Mouse (Mus musculus): ENCODE data around the gene Rasd1. TPM values are rescaled to one million over a fixed set of nuclear protein-coding genes. Genes with fewer than 3 reads are reported as not detected.
"Not testable (repeated sequence)": the region's sequence is repeated elsewhere in the genome, so short reads cannot be mapped to it uniquely, and the experiment has no call there.

The Rasd1 gene
- polyA plus RNA-seq, 1 experiment from 2014 or later, result 1.2 TPM

DNA sequence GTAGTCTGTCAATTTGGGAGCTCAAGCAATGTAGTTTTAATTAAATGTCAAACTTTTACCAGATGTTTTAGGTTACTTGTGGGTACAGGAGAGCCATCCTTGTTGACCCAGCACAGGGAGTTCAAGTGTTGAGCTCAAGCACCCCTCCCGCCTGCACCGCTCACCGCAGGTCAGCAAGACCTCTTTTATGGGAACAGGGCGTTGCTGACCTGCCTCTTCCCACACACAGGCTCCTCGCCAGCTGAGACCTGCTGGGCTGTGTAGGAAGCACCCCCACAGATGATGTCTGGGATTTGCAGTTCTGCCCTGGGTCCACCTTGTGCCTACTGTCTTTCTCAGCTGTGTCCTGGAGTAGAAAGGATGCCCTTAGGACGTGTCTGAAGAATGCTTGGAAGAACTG lies 8.0 kb downstream of the Rasd1 start:
- WGBS (ENCODE audit: insufficient replicate concordance), result 76% methylated on average over 6 of the region's 6 CpGs
- ATAC-seq, result no peak
- H3K27me3 ChIP-seq (replicated peaks), result no peaks in the 10 kb centered on the region

DNA sequence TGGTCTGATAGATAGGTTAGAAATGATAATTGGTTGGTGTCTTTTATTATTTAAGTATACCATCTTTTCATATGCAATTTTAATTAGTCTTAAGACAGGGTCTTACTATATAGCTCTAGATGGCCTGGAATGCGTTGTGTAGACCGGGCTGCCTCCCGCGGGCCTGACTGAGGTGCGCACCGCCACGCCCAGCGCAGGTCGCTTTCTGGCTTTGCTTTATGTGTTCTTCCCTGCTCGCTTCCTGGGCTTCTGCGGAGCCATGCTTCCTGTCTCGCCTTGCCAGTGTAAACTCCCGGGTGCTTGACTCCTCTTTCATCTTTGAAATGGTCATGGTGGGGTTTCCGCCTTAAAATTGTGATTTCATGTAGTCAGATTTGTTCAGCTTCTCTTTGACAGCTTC lies 11.9 kb downstream of the Rasd1 start:
- peaks cover 25% of the 10 kb centered on the region for H3K36me3 ChIP-seq
- no peak overlapping the region for H3K9ac ChIP-seq
- H3K9me3 ChIP-seq (replicated peaks), result no peaks in the 10 kb centered on the region
- no peak overlapping the region for H3K27ac ChIP-seq
- no peak overlapping the region for H3K4me2 ChIP-seq
- 87% methylated on average over 14 of the region's 14 CpGs for WGBS (ENCODE audit: insufficient replicate concordance)
- ATAC-seq, result no peak
- H3K4me3 ChIP-seq, result no peak overlapping the region
- H3K27me3 ChIP-seq (replicated peaks), result no peaks in the 10 kb centered on the region
- H3K4me1 ChIP-seq, result peaks cover 30% of the 10 kb centered on the region

More for the DNA sequence above, 8.0 kb downstream of the Rasd1 start:
- no peak overlapping the region for H3K4me3 ChIP-seq
- H3K9ac ChIP-seq, result no peak overlapping the region
- no peak overlapping the region for H3K4me2 ChIP-seq
- peaks cover 50% of the 10 kb centered on the region for H3K36me3 ChIP-seq
- no peak overlapping the region for H3K27ac ChIP-seq
- H3K9me3 ChIP-seq (replicated peaks), result no peaks in the 10 kb centered on the region
- peaks cover 24% of the 10 kb centered on the region for H3K4me1 ChIP-seq

DNA sequence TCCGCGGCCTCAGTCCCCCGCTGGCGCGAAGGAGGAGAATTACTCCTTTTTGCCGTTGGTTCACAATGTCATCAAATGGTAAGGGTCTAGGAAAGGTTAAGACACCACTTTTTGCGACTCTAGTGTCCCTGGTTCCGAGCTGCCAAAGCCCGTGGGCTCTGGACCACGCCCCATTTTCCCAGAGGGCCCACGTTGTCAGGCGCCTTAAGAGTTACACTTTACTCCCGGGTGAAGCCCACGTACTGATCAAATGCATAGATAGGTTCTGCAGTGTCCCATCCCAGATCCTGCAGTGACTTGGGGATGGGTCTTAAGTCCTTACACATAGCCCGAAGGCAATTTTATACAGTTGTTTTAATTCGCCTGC lies 16.4 kb downstream of the Rasd1 start:
- Histone ChIP-seq H3K4me1 (peaks cover 40% of the 10 kb centered on the region), H3K4me3 (peak overlapping the region; percentile 99), H3K9me3 (replicated peaks) (no peaks in the 10 kb centered on the region), H3K4me2 (peak overlapping the region; percentile 85), H3K27ac (peak overlapping the region; percentile 84), H3K9ac (peak overlapping the region; percentile 97), H3K36me3 (peaks cover 3% of the 10 kb centered on the region; the same call in 1 of the 2 replicates), H3K27me3 (replicated peaks) (no peaks in the 10 kb centered on the region)
- 1% methylated on average over 16 of the region's 16 CpGs for WGBS (ENCODE audit: insufficient replicate concordance)
- ATAC-seq, result peak; percentile 73

DNA sequence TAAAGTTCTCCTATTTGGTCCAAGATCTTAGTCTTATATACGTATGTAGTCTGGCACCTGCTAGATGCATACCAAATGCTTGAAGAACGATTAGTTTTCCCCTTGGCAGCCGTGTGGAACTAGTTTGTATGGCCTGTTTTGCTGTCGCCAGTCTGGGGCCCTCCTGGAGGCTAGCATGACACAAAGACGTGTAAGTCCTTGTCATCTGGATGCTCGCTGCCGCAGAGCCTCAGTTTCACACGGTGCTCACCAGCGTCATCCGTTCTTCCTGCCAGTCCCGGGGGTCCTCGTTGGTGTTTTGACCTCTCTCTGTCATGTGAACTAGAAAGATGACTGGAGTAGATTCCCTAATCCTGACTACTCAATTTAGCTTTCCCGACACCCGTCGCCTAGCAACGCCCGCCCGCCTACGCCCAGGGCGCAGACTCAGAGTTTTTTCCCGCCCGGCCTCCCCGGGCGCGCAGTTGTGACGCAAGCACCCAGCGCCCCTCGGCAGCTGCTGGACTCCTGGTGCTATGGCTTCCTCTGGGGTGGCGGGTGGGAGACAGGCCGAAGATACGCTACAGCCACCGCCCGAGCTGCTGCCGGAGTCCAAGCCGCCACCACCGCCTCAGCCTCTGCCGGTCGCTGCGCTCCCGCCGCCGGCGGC lies 16.9 kb downstream of the Rasd1 start, which contains the start of gene Med9:
Med9 (plus strand) TSS at position 455 of the 649 bp plus-strand sequence.
- 3% methylated on average over 43 of the region's 43 CpGs for WGBS (ENCODE audit: insufficient replicate concordance)
- Histone ChIP-seq H3K27me3 (replicated peaks) (no peaks in the 10 kb centered on the region), H3K4me3 (peak within 1 kb of the TSS; percentile 99), H3K27ac (peak within 1 kb of the TSS; percentile 84), H3K4me2 (peak within 1 kb of the TSS; percentile 85), H3K9me3 (replicated peaks) (no peaks in the 10 kb centered on the region), H3K4me1 (peaks cover 37% of the 10 kb centered on the region), H3K9ac (peak within 1 kb of the TSS; percentile 97), H3K36me3 (peaks cover 3% of the 10 kb centered on the region; the same call in 1 of the 2 replicates)
- peak; percentile 92 for ATAC-seq

DNA sequence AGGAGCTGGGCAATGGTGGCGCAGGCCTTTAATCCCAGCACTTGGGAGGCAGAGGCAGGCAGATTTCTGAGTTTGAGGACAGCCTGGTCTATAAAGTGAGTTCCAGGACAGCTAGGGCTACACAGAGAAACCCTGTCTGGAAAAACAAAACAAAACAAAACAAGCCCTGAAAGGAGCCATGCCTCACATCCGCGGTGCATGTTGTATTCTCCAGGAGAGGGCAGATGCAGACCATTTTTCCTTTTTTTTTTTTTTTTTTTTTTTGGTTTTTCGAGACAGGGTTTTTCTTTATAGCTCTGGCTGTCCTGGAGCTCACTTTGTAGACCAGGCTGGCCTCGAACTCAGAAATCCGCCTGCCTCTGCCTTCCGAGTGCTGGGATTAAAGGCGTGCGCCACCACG lies 19.9 kb downstream of the Rasd1 start:
- not testable (repeated sequence) for H3K4me2 ChIP-seq; H3K36me3 ChIP-seq; ATAC-seq; H3K27ac ChIP-seq; H3K27me3 ChIP-seq (replicated peaks); H3K9ac ChIP-seq; H3K4me3 ChIP-seq; H3K9me3 ChIP-seq (replicated peaks)
- H3K4me1 ChIP-seq, result peaks cover 52% of the 10 kb centered on the region
- 82% methylated on average over 10 of the region's 10 CpGs for WGBS (ENCODE audit: insufficient replicate concordance)

DNA sequence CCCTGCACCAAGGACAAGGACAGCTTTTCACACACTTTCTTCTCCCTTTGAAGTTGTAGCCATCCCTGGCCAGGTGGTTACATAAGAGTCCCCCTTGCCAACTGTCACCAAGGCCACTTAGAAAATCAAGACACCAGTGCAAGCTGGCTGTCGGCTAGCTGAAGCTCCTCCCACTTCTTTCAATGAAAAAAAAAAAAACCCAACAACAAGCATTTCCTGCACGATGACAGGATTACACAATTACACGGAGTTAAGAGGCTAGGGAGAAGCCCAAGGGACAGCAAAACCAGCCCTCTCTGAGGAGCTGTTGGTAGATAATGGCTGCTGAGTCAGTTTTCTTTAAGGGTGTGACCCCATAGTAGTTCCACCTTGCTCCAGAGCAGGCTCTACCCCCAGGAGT lies 23.4 kb downstream of the Rasd1 start:
- Histone ChIP-seq H3K4me2 (peak overlapping the region; percentile 39), H3K36me3 (no peaks in the 10 kb centered on the region), H3K27me3 (replicated peaks) (no peaks in the 10 kb centered on the region; the same call in 1 of the 2 replicates), H3K9me3 (replicated peaks) (no peaks in the 10 kb centered on the region), H3K27ac (peak overlapping the region; percentile 66; the same call in 1 of the 2 replicates), H3K4me1 (peaks cover 36% of the 10 kb centered on the region), H3K4me3 (no peak overlapping the region), H3K9ac (peak overlapping the region; percentile 7; the same call in 1 of the 2 replicates)
- 3% methylated on average over 3 of the region's 3 CpGs for WGBS (ENCODE audit: insufficient replicate concordance)
- ATAC-seq, result peak; percentile 79

DNA sequence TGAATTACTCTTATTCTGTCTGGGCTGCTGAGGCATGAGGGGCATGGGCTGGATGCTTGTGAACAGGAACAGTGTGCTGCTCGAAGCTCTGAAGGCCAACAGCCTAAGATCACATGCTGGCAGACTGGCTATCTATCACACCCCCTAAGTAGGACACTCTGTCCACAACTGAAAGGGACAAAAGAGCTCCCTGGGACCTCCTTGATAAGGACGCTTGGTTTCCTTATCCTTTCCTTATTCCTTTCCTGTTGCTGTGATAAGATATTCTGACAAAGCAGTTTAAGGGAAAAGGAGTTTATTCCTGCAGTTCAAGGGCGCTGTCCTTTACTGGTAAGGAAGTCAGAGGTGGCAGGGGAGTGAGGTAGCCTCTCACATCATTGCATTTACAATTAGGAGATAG lies 24.1 kb downstream of the Rasd1 start:
- Histone ChIP-seq H3K9ac (no peak overlapping the region), H3K27me3 (replicated peaks) (no peaks in the 10 kb centered on the region; the same call in 1 of the 2 replicates), H3K9me3 (replicated peaks) (no peaks in the 10 kb centered on the region), H3K36me3 (no peaks in the 10 kb centered on the region), H3K4me3 (no peak overlapping the region), H3K4me1 (peaks cover 36% of the 10 kb centered on the region), H3K27ac (peak overlapping the region; percentile 4; the same call in 1 of the 2 replicates), H3K4me2 (0 out of 2 replicates have a peak overlapping the region, but pooled peaks have one; percentile 39)
- ATAC-seq, result no peak
- 24% methylated on average over 3 of the region's 3 CpGs for WGBS (ENCODE audit: insufficient replicate concordance)

DNA sequence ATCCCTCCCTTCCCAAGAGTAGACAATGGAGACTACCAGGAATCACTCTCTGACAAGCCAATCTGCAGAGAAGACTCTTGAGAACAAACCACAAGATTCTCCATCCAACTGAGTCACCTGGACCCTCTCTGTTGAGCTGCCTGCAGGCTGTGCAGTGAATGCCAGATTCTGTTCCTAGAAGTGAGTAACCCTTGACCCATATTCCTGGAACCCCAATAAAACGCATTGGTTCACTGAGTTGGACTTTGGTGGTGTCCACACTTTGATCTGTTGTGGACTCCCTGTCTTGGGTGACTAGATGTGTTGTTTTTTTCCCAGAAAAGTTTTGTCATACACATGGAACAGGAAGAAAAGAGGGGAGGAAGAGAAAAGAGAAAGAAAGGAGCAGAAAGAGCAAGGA lies 24.9 kb downstream of the Rasd1 start:
- H3K27me3 ChIP-seq (replicated peaks), result no peaks in the 10 kb centered on the region; the same call in 1 of the 2 replicates
- no peaks in the 10 kb centered on the region for H3K36me3 ChIP-seq
- H3K27ac ChIP-seq, result no peak overlapping the region
- ATAC-seq, result no peak
- no peak overlapping the region for H3K4me2 ChIP-seq
- 67% methylated on average over 1 of the region's 1 CpGs for WGBS (ENCODE audit: insufficient replicate concordance)
- H3K4me1 ChIP-seq, result peaks cover 36% of the 10 kb centered on the region
- no peak overlapping the region for H3K4me3 ChIP-seq
- no peaks in the 10 kb centered on the region for H3K9me3 ChIP-seq (replicated peaks)
- H3K9ac ChIP-seq, result no peak overlapping the region

DNA sequence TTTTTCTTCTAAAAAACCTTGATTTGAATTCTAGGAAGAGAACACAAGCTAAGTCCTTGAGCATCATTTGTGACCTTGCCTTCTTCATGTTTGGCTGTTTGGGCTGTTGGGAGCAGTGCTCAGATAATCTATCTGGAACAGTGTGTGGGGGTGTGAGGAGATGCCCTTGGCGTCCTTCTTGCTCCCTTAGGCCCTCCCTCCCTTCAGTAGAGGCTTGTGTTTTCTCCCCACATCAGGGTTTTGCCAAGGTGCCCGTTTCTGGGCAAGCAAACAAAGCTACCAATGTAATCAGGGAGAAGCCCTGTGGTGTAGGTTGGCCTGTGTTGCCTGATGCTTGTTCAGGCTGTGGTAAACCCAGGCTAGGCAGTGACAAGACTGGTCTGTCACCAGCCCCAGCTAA lies 27.1 kb downstream of the Rasd1 start:
- Histone ChIP-seq H3K27me3 (replicated peaks) (peaks cover 5% of the 10 kb centered on the region; the same call in 1 of the 2 replicates), H3K4me1 (peaks cover 33% of the 10 kb centered on the region), H3K9ac (no peak overlapping the region), H3K36me3 (no peaks in the 10 kb centered on the region), H3K4me2 (no peak overlapping the region), H3K9me3 (replicated peaks) (no peaks in the 10 kb centered on the region), H3K4me3 (no peak overlapping the region), H3K27ac (no peak overlapping the region)
- ATAC-seq, result no peak
- 28% methylated on average over 2 of the region's 2 CpGs for WGBS (ENCODE audit: insufficient replicate concordance)

DNA sequence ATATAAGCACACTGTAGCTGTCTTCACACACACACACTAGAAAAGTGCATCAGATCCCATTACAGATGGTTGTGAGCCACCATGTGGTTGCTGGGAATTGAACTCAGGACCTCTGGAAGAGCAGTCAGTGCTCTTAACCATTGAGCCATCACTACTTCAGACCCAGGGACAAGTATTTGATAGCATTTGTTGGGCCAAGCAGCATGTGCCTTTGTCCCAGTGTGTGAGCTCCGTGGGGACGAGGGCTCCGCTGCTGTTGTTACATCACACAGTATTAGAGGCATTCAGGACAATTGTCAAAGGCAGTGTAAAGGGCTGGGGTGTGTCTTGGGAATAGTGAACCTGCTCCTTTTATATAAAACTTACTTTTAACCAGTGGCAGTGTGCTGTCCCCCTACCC lies 27.7 kb downstream of the Rasd1 start:
- Histone ChIP-seq H3K27ac (no peak overlapping the region), H3K36me3 (no peaks in the 10 kb centered on the region), H3K9ac (no peak overlapping the region), H3K4me3 (no peak overlapping the region), H3K4me1 (peaks cover 28% of the 10 kb centered on the region), H3K4me2 (no peak overlapping the region), H3K27me3 (replicated peaks) (peaks cover 10% of the 10 kb centered on the region; the same call in 1 of the 2 replicates), H3K9me3 (replicated peaks) (no peaks in the 10 kb centered on the region)
- ATAC-seq, result no peak
- WGBS (ENCODE audit: insufficient replicate concordance), result 91% methylated on average over 3 of the region's 3 CpGs

DNA sequence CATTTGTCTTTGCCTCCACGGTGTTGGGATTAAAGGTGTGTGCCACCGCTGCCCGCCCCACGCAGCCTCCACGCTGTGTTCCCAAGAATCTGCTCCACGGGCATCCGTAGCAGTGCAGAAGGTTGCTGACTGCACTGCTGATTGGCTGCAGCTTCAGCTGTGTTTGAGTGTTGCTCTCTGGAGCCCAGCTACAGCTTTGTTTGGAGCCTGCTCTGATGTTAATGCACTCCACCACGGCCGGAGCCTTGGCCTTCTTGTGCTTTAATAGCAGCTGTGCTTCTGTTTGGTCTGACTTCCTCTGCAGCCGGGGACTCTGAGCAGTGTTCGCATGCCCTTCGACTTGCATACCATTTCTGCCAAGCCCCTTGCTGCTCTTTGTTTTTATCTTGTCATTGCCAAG lies 30.8 kb downstream of the Rasd1 start:
- H3K4me2 ChIP-seq, result no peak overlapping the region

DNA sequence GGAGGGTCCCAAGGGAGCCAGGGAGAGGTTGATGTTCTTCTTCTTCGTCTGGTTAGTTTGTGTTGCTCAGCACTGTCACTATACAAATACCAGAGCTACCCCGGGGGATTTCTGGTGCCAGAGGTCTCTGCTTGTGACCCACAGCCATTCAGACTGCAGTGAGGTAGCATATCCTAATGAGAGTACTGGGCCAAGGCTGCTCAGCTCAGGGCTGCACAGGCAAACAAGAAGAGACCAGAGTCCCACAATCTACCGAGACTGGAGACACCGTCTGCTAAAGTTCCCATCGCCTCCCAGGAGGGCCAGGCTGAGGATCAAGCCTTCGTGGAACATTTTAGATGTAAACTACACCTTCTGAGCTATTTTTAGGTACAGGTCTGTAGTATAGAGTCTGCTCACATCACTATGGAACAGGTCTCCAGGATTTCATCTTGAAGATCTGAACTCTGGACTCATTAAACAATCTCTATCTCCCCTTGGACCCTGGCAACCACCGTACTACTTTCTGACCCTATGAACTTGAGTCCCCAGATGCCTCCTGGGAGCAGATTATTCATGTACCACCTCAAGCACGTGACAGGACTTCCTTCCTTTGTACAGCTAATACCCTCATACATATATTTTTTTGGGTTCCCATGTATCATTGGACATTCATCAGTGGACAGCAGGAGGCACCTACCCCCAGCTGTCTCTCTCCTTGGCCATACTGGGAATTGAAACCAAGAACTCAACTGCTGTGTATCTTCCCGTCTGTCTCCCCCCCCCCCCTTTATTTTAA lies 32.0 kb downstream of the Rasd1 start:
- Histone ChIP-seq H3K4me1 (0 out of 2 replicates have a peak, but pooled peaks cover 3% of the 10 kb centered on the region), H3K4me2 (no peak overlapping the region), H3K9me3 (replicated peaks) (no peaks in the 10 kb centered on the region), H3K4me3 (no peak overlapping the region), H3K27me3 (replicated peaks) (peaks cover 17% of the 10 kb centered on the region; the same call in 1 of the 2 replicates), H3K27ac (no peak overlapping the region), H3K9ac (no peak overlapping the region), H3K36me3 (no peaks in the 10 kb centered on the region)
- WGBS (ENCODE audit: insufficient replicate concordance), result 55% methylated on average over 9 of the region's 9 CpGs
- ATAC-seq, result no peak

More for the DNA sequence above, 30.8 kb downstream of the Rasd1 start:
- no peak overlapping the region for H3K4me3 ChIP-seq
- no peak overlapping the region for H3K27ac ChIP-seq
- H3K36me3 ChIP-seq, result no peaks in the 10 kb centered on the region
- no peaks in the 10 kb centered on the region for H3K9me3 ChIP-seq (replicated peaks)
- no peak for ATAC-seq
- H3K4me1 ChIP-seq, result 0 out of 2 replicates have a peak, but pooled peaks cover 5% of the 10 kb centered on the region
- H3K27me3 ChIP-seq (replicated peaks), result peaks cover 17% of the 10 kb centered on the region; the same call in 1 of the 2 replicates
- 62% methylated on average over 12 of the region's 12 CpGs for WGBS (ENCODE audit: insufficient replicate concordance)
- no peak overlapping the region for H3K9ac ChIP-seq
